Mouse (Mus musculus) neural tube, embryonic 12.5 days (tissue): Measurements from ENCODE around the gene Dlg3. TPM values are rescaled to one million over a fixed set of nuclear protein-coding genes. Genes with fewer than 3 reads are reported as not detected.

ENCODE experiments used
- ATAC-seq: fragments of 200-750 bp; cut with Nextera tagmentation; 2 replicates; pipeline ENCODE4 v1.8.0; 2017; ENCODE audit warnings: low read depth, mild to moderate bottlenecking, moderate TSS enrichment, moderate library complexity; ENCODE audit not compliant: low FRiP score
- H3K27ac ChIP-seq: fragments of 300-500 bp; sonication (generic); 2 replicates; pipeline ENCODE4 v1.5.1; 2016
- H3K27me3 ChIP-seq: fragments of 300-500 bp; sonication (generic); replicated peaks from 2 replicates; pipeline ENCODE4 v1.6.1; 2016; ENCODE audit warnings: mild to moderate bottlenecking
- H3K36me3 ChIP-seq: fragments of 300-500 bp; sonication (generic); 2 replicates; pipeline ENCODE4 v1.6.1; 2016; ENCODE audit warnings: mild to moderate bottlenecking
- H3K4me1 ChIP-seq: fragments of 300-500 bp; sonication (generic); 2 replicates; pipeline ENCODE4 v1.6.1; 2016
- H3K4me2 ChIP-seq: fragments of 300-500 bp; sonication (generic); replicated peaks from 2 replicates; pipeline ENCODE4 v1.6.1; 2016; ENCODE audit warnings: mild to moderate bottlenecking
- H3K4me3 ChIP-seq: fragments of 300-500 bp; sonication (generic); 2 replicates; pipeline ENCODE4 v1.5.1; 2016
- H3K9ac ChIP-seq: fragments of 300-500 bp; sonication (generic); 2 replicates; pipeline ENCODE4 v1.6.1; 2016; ENCODE audit warnings: mild to moderate bottlenecking
- H3K9me3 ChIP-seq: fragments of 300-500 bp; sonication (generic); 2 replicates; pipeline ENCODE4 v1.6.1; 2016; ENCODE audit warnings: mild to moderate bottlenecking
- WGBS: fragments of 180-500 bp; shearing (Covaris S2); methylation state at CpG from one replicate; pipeline ENCODE4 v1.1.7; 2016; 5-methylcytosine and 5-hydroxymethylcytosine counted together
- polyA plus RNA-seq: library from polyadenylated mRNA; unstranded; fragments of >200 nt; fragmentation: Nextera tagmentation; extraction: Ambion mirVana; gene quantifications from 2 replicates; pipeline ENCODE4 v1.2.1, GENCODE M21; 2016

Dlg3 gene
- polyA plus RNA-seq, 1 experiment from 2014 or later = 13.7 TPM

- H3K4me3 ChIP-seq = no peak overlapping the region
- ATAC-seq = no peak
- H3K4me2 ChIP-seq = no peak overlapping the region
- H3K9me3 ChIP-seq = no peaks in the 10 kb centered on the region
- H3K9ac ChIP-seq = no peak overlapping the region
- no peak overlapping the region for H3K27ac ChIP-seq
- WGBS = 77% methylated on average over 6 of the region's 6 CpGs
- H3K4me1 ChIP-seq = no peaks in the 10 kb centered on the region
- peaks cover 9% of the 10 kb centered on the region; the same call in 1 of the 2 replicates for H3K36me3 ChIP-seq
- H3K27me3 ChIP-seq = no peaks in the 10 kb centered on the region
Measured at GRCm38 (mm10) chrX:100802034-100802433, 34.5 kb downstream of the Dlg3 start.

DNA sequence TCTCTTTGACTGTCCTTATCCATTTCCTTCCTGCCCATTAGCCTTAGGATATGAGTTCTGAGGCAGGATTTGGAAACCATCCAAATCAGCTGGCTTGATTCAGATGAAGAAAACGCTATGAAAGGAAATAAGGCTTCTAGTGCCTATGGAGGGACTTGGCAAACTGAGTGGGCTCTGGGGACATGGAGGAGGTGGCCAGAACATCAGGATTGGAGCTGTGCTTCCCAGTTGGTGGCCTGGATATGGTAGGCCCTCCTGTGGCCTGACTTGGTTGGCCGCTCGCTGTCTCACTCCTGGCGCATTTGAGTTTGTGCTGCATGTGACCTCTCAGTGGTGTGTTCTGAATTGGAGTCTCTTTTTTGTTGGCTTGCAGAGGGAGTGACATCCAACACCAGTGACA is 43.6 kb downstream of the Dlg3 start:
- no peak overlapping the region for H3K4me3 ChIP-seq
- no peak overlapping the region for H3K9ac ChIP-seq
- no peak overlapping the region for H3K4me2 ChIP-seq
- no peak overlapping the region for H3K27ac ChIP-seq
- H3K27me3 ChIP-seq = no peaks in the 10 kb centered on the region
- peaks cover 53% of the 10 kb centered on the region for H3K36me3 ChIP-seq
- H3K9me3 ChIP-seq = no peaks in the 10 kb centered on the region
- no peak for ATAC-seq
- H3K4me1 ChIP-seq = no peaks in the 10 kb centered on the region
- 93% methylated on average over 4 of the region's 4 CpGs for WGBS

- Histone ChIP-seq H3K27me3 (no peaks in the 10 kb centered on the region), H3K27ac (no peak overlapping the region), H3K4me2 (no peak overlapping the region), H3K36me3 (peaks cover 48% of the 10 kb centered on the region), H3K4me3 (no peak overlapping the region), H3K4me1 (no peaks in the 10 kb centered on the region), H3K9me3 (no peaks in the 10 kb centered on the region), H3K9ac (no peak overlapping the region)
- ATAC-seq = no peak
- WGBS = 88% methylated on average over 8 of the region's 8 CpGs
Measured at GRCm38 (mm10) chrX:100814139-100814538, 46.6 kb downstream of the Dlg3 start.

GRCm38 (mm10) chrX:100815766-100816165 is 48.2 kb downstream of the Dlg3 start:
- ATAC-seq = no peak
- no peaks in the 10 kb centered on the region for H3K27me3 ChIP-seq
- no peak overlapping the region for H3K4me2 ChIP-seq
- peaks cover 4% of the 10 kb centered on the region; the same call in 1 of the 2 replicates for H3K4me1 ChIP-seq
- no peak overlapping the region for H3K27ac ChIP-seq
- no peaks in the 10 kb centered on the region for H3K9me3 ChIP-seq
- H3K9ac ChIP-seq = no peak overlapping the region
- H3K36me3 ChIP-seq = peaks cover 44% of the 10 kb centered on the region
- WGBS = 71% methylated on average over 7 of the region's 7 CpGs
- no peak overlapping the region for H3K4me3 ChIP-seq

GRCm38 (mm10) chrX:100818681-100819080 is 51.2 kb downstream of the Dlg3 start:
- Histone ChIP-seq H3K9me3 (no peaks in the 10 kb centered on the region), H3K4me3 (no peak overlapping the region), H3K27ac (no peak overlapping the region), H3K4me2 (no peak overlapping the region), H3K4me1 (peaks cover 4% of the 10 kb centered on the region; the same call in 1 of the 2 replicates), H3K27me3 (no peaks in the 10 kb centered on the region), H3K36me3 (peaks cover 24% of the 10 kb centered on the region), H3K9ac (no peak overlapping the region)
- no peak for ATAC-seq
- WGBS = 91% methylated on average over 9 of the region's 9 CpGs

- Histone ChIP-seq H3K4me1 (peaks cover 4% of the 10 kb centered on the region; the same call in 1 of the 2 replicates), H3K9me3 (no peaks in the 10 kb centered on the region), H3K4me3 (no peak overlapping the region), H3K27ac (no peak overlapping the region), H3K36me3 (peaks cover 12% of the 10 kb centered on the region), H3K9ac (no peak overlapping the region), H3K4me2 (no peak overlapping the region), H3K27me3 (no peaks in the 10 kb centered on the region)
- ATAC-seq = peak; percentile 51; the same call in 1 of the 2 replicates
- 65% methylated on average over 1 of the region's 1 CpGs for WGBS
Measured at GRCm38 (mm10) chrX:100821149-100821548, 53.6 kb downstream of the Dlg3 start.

GRCm38 (mm10) chrX:100825557-100825956 is 58.0 kb downstream of the Dlg3 start:
- Histone ChIP-seq H3K4me3 (no peak overlapping the region), H3K9me3 (no peaks in the 10 kb centered on the region), H3K36me3 (no peaks in the 10 kb centered on the region), H3K4me1 (no peaks in the 10 kb centered on the region), H3K27ac (no peak overlapping the region), H3K27me3 (no peaks in the 10 kb centered on the region), H3K9ac (no peak overlapping the region), H3K4me2 (no peak overlapping the region)
- no peak for ATAC-seq
- WGBS = 86% methylated on average over 1 of the region's 1 CpGs

- Histone ChIP-seq H3K36me3 (no peaks in the 10 kb centered on the region), H3K27me3 (no peaks in the 10 kb centered on the region), H3K9ac (no peak overlapping the region), H3K4me3 (no peak overlapping the region), H3K9me3 (no peaks in the 10 kb centered on the region), H3K27ac (no peak overlapping the region), H3K4me1 (no peaks in the 10 kb centered on the region), H3K4me2 (no peak overlapping the region)
- WGBS = 81% methylated on average over 2 of the region's 2 CpGs
- no peak for ATAC-seq
Measured at GRCm38 (mm10) chrX:100832806-100833205, 65.3 kb downstream of the Dlg3 start.

DNA sequence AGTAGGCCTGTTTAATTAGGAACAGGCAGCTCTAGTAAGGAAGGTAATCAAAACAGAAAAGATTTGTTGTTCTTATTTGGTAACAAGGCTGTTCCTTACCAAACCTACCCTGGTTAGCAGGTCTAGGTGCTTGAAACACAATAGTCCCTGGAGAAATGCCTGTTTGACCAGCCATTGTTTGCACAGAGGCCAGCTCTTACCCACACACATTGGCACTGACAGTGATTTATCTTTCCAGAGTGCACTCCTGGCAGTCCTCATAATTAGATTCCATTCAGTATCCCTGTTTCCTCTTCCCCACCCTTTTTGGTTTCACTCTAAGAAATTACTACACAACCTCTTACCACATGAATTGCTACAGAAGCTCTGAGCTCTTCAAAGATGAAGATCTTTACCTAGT is 71.7 kb downstream of the Dlg3 start:
- ATAC-seq = no peak
- Histone ChIP-seq H3K4me1 (no peaks in the 10 kb centered on the region), H3K36me3 (no peaks in the 10 kb centered on the region), H3K27ac (no peak overlapping the region), H3K4me2 (no peak overlapping the region), H3K27me3 (no peaks in the 10 kb centered on the region), H3K4me3 (no peak overlapping the region), H3K9me3 (no peaks in the 10 kb centered on the region), H3K9ac (no peak overlapping the region)

Other genes starting within 250 kb of the Dlg3 start
- gene Dgat2l6, start 242.9 kb upstream of the Dlg3 start, polyA plus RNA-seq = not detected in 2 replicates
- not detected in 2 replicates for gene Awat1, start 195.5 kb upstream of the Dlg3 start, polyA plus RNA-seq
- gene P2ry4, start 172.9 kb upstream of the Dlg3 start, polyA plus RNA-seq = not detected in 2 replicates
- not detected in 2 replicates for gene Arr3, start 162.2 kb upstream of the Dlg3 start, polyA plus RNA-seq
- gene Kif4, start 142.0 kb upstream of the Dlg3 start, polyA plus RNA-seq = 24.2 and 25.3 TPM in 2 replicates
- gene Pdzd11, start 141.2 kb upstream of the Dlg3 start, polyA plus RNA-seq = 115 and 117 TPM in 2 replicates
- gene Gdpd2, start 37.8 kb upstream of the Dlg3 start, polyA plus RNA-seq = 8.7 and 10.7 TPM in 2 replicates